Mouse (Mus musculus): ENCODE measurements around the gene Stab2. TPM values are rescaled to one million over a fixed set of nuclear protein-coding genes. Genes with fewer than 3 reads are reported as not detected.

Stab2 gene
- total and polyA plus RNA-seq, 2 experiments: 24.0 to 73.5 TPM

DNA sequence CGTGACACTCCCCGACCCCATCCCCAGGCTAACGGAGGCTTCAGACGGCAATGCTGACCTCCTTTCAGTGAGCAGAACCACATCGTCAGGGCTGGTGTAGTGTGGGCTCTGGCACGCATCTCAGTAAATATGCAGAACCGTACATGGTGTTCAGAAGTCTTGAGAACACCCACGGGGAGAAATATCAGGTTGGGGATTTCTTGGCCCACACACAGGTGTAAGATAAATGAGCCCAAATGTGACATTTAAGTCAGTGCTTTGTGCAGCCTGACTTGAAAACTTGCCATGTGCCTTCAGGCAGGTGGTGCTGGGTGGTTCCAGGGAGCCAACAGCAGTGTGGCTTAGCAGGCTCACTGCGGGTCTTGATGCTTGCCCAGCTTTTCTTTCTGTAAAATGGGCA lies 197.8 kb downstream of the Stab2 start:
- peaks cover 6% of the 10 kb centered on the region; the same call in 1 of the 2 replicates for H3K36me3 ChIP-seq (ENCODE audit: control insufficient read depth, insufficient read depth, low read length)
- peaks cover 12% of the 10 kb centered on the region; the same call in 1 of the 2 replicates for H3K79me2 ChIP-seq (ENCODE audit: control insufficient read depth, insufficient read depth, low read length)
- H3K27me3 ChIP-seq (ENCODE audit: control insufficient read depth, insufficient read depth, low read length): no peaks in the 10 kb centered on the region
- H3K9ac ChIP-seq (ENCODE audit: low read depth, low read length): no peak overlapping the region
- no peaks in the 10 kb centered on the region for H3K4me1 ChIP-seq (ENCODE audit: control insufficient read depth, insufficient read depth, low read length)
- TF ChIP-seq CTCF (IDR thresholded peaks at IDR 0.05; ENCODE audit: low read depth, low read length) (no peak), POLR2A (IDR thresholded peaks at IDR 0.05; ENCODE audit: extremely low read depth, insufficient read depth, low read length) (no peak)
- WGBS: 95% methylated on average over 9 of the region's 9 CpGs
- no peak overlapping the region for H3K4me3 ChIP-seq (ENCODE audit: insufficient read depth, low read depth, low read length)
- no peak overlapping the region for H3K27ac ChIP-seq (replicated peaks; ENCODE audit: insufficient read depth, low read depth, low read length)
- no peak for DNase-seq (ENCODE audit: extremely low read depth, low read depth, low spot score)

DNA sequence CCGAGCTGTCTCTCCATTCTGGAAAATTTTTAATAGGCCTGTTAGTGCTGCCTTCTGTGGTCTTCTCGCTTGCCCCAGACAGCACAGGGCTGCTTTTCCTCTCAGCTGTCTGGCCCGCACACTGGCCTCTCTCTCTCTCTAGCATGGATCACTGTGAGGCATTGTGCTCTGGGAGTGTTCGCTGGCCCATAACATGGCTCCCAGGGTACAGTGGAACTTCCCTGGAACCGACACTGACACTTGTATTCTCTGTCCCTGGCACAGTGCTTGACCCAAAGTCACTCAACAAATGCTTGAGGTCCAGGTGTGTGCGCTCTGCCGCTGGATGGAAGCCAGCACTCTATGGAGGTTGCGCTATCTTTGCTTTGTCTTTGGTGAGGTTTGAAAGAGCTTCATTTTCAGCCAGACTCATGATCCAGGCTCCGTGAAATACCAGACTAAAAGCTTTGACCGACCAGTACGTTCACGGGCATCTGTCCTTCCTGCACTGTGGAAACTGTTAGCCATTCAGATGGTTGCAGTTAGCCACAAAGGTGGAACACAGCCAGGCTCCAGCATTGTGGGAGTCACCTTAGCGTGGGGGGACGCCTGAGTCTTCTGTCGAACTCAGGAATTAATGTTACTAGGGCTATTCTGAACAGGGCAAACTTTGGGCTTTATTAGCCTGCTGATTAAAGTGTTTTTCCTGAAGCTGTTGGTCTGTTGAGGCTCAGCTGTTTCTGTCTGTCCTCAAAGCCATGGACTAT lies 199.6 kb downstream of the Stab2 start:
- H3K27me3 ChIP-seq (ENCODE audit: control insufficient read depth, insufficient read depth, low read length): no peaks in the 10 kb centered on the region
- no peak overlapping the region for H3K4me3 ChIP-seq (ENCODE audit: insufficient read depth, low read depth, low read length)
- no peak overlapping the region for H3K27ac ChIP-seq (replicated peaks; ENCODE audit: insufficient read depth, low read depth, low read length)
- WGBS: 87% methylated on average over 15 of the region's 15 CpGs
- H3K79me2 ChIP-seq (ENCODE audit: control insufficient read depth, insufficient read depth, low read length): peaks cover 20% of the 10 kb centered on the region; the same call in 1 of the 2 replicates
- no peak for TF ChIP-seq POLR2A (IDR thresholded peaks at IDR 0.05; ENCODE audit: extremely low read depth, insufficient read depth, low read length)
- TF ChIP-seq CTCF (IDR thresholded peaks at IDR 0.05; ENCODE audit: low read depth, low read length): no peak
- peak; percentile 37 for DNase-seq (ENCODE audit: extremely low read depth, low read depth, low spot score)
- H3K4me1 ChIP-seq (ENCODE audit: control insufficient read depth, insufficient read depth, low read length): no peaks in the 10 kb centered on the region
- no peak overlapping the region for H3K9ac ChIP-seq (ENCODE audit: low read depth, low read length)
- peaks cover 5% of the 10 kb centered on the region; the same call in 1 of the 2 replicates for H3K36me3 ChIP-seq (ENCODE audit: control insufficient read depth, insufficient read depth, low read length)

DNA sequence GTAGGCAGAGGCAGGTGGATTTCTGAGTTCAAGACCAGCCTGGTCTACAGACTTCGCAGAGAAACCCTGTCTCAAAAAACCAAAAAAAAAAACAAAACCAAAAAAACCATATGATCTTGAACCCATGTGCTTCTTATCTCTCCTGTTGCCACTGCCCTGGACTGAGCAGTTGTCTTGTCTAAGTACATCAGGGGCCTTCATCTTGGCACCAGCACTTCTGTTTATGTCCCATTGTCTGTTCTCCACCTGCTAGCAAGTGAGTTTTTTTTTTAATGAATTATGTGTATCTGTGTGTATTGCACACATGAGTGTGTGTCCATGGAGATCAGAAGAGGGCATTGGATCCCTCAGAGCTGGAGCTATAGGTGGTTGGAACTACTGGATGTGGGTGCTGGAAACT lies 200.5 kb downstream of the Stab2 start:
- Histone ChIP-seq H3K27ac (replicated peaks; ENCODE audit: insufficient read depth, low read depth, low read length) (no peak overlapping the region), H3K4me3 (ENCODE audit: insufficient read depth, low read depth, low read length) (no peak overlapping the region), H3K4me1 (ENCODE audit: control insufficient read depth, insufficient read depth, low read length) (no peaks in the 10 kb centered on the region), H3K27me3 (ENCODE audit: control insufficient read depth, insufficient read depth, low read length) (no peaks in the 10 kb centered on the region), H3K79me2 (ENCODE audit: control insufficient read depth, insufficient read depth, low read length) (peaks cover 20% of the 10 kb centered on the region; the same call in 1 of the 2 replicates), H3K9ac (ENCODE audit: low read depth, low read length) (no peak overlapping the region), H3K36me3 (ENCODE audit: control insufficient read depth, insufficient read depth, low read length) (peaks cover 1% of the 10 kb centered on the region; the same call in 1 of the 2 replicates)
- 96% methylated on average over 1 of the region's 1 CpGs for WGBS
- TF ChIP-seq CTCF (IDR thresholded peaks at IDR 0.05; ENCODE audit: low read depth, low read length) (no peak), POLR2A (IDR thresholded peaks at IDR 0.05; ENCODE audit: extremely low read depth, insufficient read depth, low read length) (no peak)
- DNase-seq (ENCODE audit: extremely low read depth, low read depth, low spot score): no peak

DNA sequence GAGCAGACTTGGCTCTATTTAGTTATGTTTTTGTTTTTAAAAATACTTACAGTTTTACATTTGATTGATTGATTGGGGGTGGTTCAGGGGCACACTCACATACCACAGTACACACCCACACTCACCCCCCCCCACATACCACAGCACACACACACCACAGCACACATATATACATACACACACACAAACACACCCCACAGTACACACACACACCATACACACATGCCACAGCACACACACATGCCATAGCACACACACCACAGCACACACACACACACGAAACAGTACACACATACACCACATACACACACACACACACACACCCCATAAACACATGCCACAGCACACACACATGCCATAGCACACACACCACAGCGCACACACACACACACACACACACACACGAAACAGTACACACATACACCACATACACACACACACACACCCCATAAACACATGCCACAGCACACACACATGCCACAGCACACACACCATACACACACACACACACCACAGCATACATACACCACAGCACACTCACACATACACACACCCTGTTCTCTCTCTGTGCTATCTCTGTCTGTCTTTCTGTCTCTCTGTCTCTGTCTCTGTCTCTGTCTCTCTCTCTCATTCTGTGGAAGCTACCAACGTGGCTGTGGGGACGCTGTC lies 211.6 kb downstream of the Stab2 start:
- H3K9ac ChIP-seq (ENCODE audit: low read depth, low read length): no peak overlapping the region
- H3K36me3 ChIP-seq (ENCODE audit: control insufficient read depth, insufficient read depth, low read length): no peaks in the 10 kb centered on the region
- H3K4me3 ChIP-seq (ENCODE audit: insufficient read depth, low read depth, low read length): no peak overlapping the region
- DNase-seq (ENCODE audit: extremely low read depth, low read depth, low spot score): no peak
- no peaks in the 10 kb centered on the region for H3K4me1 ChIP-seq (ENCODE audit: control insufficient read depth, insufficient read depth, low read length)
- no peaks in the 10 kb centered on the region for H3K27me3 ChIP-seq (ENCODE audit: control insufficient read depth, insufficient read depth, low read length)
- H3K27ac ChIP-seq (replicated peaks; ENCODE audit: insufficient read depth, low read depth, low read length): no peak overlapping the region
- WGBS: 97% methylated on average over 5 of the region's 5 CpGs
- peaks cover 29% of the 10 kb centered on the region for H3K79me2 ChIP-seq (ENCODE audit: control insufficient read depth, insufficient read depth, low read length)
- no peak for TF ChIP-seq POLR2A (IDR thresholded peaks at IDR 0.05; ENCODE audit: extremely low read depth, insufficient read depth, low read length)
- TF ChIP-seq CTCF (IDR thresholded peaks at IDR 0.05; ENCODE audit: low read depth, low read length): no peak

DNA sequence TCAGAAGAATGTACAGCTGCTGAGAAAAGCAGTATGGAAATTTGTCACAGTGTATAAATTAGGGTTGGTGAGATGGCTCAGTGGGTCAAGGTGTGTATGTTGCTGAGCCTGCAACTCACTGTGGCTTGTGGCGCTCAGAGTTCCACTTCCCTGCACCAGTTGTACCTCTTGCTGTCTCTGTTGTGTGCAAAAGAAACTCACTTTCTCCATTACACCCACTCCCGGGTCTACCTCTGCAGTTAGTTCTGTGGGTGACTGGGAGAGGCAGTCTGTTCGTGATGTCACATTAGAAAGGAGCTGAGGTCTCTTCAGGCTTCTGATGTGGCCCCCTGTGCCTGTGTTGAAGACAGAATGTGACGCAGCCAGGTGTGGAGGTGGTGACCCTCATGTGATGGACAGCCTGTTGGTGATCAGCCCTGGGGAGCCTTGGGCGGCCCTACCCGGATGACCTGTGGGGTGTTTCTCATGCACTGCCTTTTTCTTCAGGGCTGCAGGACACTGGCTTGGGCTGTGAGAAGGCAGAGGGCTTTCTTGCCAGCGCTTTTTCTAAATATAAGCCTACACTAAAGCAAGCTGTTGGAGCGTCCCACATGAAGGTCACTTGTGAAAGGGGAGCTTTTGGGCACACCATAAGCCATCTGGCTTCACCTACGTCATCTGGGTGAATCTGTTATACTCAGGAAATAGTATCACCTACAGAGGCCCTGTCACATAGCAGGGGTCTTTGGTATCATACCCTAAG lies 212.9 kb downstream of the Stab2 start:
- H3K27me3 ChIP-seq (ENCODE audit: control insufficient read depth, insufficient read depth, low read length): no peaks in the 10 kb centered on the region
- no peaks in the 10 kb centered on the region for H3K4me1 ChIP-seq (ENCODE audit: control insufficient read depth, insufficient read depth, low read length)
- 95% methylated on average over 9 of the region's 9 CpGs for WGBS
- TF ChIP-seq CTCF (IDR thresholded peaks at IDR 0.05; ENCODE audit: low read depth, low read length) (no peak), POLR2A (IDR thresholded peaks at IDR 0.05; ENCODE audit: extremely low read depth, insufficient read depth, low read length) (no peak)
- H3K9ac ChIP-seq (ENCODE audit: low read depth, low read length): no peak overlapping the region
- peaks cover 34% of the 10 kb centered on the region for H3K79me2 ChIP-seq (ENCODE audit: control insufficient read depth, insufficient read depth, low read length)
- DNase-seq (ENCODE audit: extremely low read depth, low read depth, low spot score): no peak
- H3K4me3 ChIP-seq (ENCODE audit: insufficient read depth, low read depth, low read length): no peak overlapping the region
- no peak overlapping the region for H3K27ac ChIP-seq (replicated peaks; ENCODE audit: insufficient read depth, low read depth, low read length)
- H3K36me3 ChIP-seq (ENCODE audit: control insufficient read depth, insufficient read depth, low read length): no peaks in the 10 kb centered on the region

All from liver, adult 2 months (tissue).